Mouse (Mus musculus) CD4-positive, CD25-positive, alpha-beta regulatory T cell, adult 9 weeks (primary cell): Measurements from ENCODE around the gene Isca1. TPM values are rescaled to one million over a fixed set of nuclear protein-coding genes. Genes with fewer than 3 reads are reported as not detected.

Experiments used
- polyA plus RNA-seq: library from polyadenylated mRNA; unstranded; fragments of 100-300 nt; shearing (Covaris generic); gene quantifications from one replicate; pipeline ENCODE4 v1.2.1, GENCODE M21; 2017

The Isca1 gene
- 73.8 TPM for polyA plus RNA-seq

DNA sequence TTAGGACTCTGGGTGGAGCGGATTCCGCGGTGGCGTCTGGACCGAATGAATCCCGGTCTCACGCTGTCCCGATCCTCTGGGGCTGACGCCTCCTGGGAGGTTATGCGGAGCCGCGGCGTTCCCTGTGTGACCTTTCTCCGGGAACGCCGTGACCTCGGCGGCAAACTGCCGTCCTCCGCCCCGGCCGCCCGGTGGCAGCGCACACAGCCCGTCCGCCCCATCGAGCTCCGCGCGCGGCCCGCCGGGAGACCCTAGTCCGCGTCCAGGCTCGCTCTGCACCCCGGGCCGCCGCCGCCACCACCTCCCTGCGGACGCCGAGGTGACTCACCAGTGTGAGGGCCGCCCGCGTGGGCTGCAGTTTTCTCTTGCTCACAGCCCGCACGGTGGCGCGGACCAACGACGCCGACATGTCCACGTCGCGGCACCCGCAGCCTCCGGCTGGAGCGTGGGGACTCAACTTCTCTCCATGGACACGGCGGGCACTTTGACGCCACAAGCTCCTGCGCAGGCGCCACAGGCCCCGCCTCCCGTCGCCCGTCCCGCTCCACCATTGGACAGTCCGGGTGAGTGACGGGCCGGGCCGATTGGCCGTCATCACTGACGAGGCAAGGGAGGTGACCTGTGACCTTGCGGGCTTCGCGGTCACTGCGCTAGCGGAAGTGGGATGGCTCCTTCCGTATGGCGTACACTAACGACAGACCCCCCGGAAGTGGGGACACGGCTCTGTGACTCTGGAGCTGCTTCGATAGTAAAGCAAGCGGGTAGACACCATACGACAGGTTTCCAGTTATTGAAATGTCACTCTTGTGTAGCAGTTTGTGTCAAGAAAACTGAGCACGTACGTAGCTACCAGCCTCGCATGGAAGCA is at the start of gene Isca1:
TSS of gene Isca1 (minus strand) at position 515 of the 868 bp plus-strand sequence.

DNA sequence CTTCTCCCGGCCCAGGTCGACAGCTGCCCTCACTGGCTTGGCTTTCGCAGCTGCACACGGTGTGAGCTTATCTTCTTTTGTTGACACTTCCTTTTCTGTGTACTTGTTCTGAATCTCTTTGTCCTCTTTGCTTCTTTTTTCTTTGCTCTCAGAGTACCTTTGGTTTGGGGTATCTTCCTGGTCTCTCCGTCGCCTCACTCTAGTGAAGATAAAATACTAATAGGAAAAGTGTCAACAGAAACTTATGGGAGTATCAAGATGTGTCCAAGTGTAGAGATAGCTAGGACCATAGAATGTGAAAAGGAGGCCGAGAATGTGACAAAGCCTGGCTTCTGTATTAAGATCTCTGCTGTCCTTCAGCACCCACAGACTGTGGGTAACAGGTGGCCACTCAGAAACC is 12.5 kb upstream of the Isca1 start, which contains the start of gene Gm49354:
TSS of gene Gm49354 (minus strand) at position 101 of the 400 bp plus-strand sequence.

GRCm38 (mm10) chr13:59746711-59747110 is 22.9 kb downstream of the Isca1 start, which contains the start of gene 1700014D04Rik:
Gene 1700014D04Rik, minus strand, starts transcription at chr13:59746752.

DNA sequence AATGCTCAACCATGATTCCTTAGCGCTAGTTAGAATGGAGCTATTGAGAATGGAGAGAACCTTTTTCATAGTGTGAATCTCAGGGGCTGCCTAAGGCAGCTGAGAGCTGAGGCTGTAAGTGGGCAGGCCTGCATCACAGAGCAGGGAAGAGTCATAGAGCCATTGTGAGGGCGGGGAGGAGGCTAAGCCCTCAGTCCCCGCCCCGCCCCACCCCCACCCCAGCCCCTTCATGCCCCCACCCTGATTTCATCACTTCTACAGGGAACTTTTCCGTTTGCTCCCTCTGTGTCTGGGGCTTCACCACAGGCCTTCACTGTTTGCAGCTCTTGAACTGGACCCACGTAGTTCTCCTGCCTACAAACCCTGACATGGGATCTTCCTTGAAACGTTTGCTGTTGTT is 38.0 kb downstream of the Isca1 start, which contains the start of gene Spata31d1d:
TSS of gene Spata31d1d (minus strand) at position 101 of the 400 bp plus-strand sequence.

GRCm38 (mm10) chr13:59711984-59712383 is 57.6 kb downstream of the Isca1 start, which contains the start of gene Spata31d1b:
Gene Spata31d1b, plus strand, starts transcription at chr13:59712284.

DNA sequence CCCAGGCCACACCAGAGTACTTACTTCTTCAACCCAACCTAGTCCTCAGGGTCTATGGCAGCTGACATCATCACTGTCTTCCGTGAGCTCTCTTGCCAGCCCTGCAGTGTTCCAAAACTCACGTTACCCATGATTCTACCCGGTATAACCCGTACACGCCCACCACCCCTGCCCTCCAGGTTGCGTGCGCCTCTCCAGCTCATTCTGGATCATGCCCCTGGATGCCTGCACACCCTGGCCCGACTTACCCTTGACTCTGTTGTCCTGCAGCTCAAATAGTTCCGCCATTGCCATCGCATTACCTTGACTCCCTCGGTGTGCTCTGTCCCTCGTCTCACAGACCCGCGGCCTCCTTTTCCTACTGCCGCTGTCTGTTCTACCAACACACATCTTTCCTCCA is 59.4 kb downstream of the Isca1 start, which contains the start of gene Spata31d1a:
TSS of gene Spata31d1a (minus strand) at position 101 of the 400 bp plus-strand sequence.

Other genes with a start within 250 kb of the Isca1 start
- gene Agtpbp1, start 184.6 kb downstream of the Isca1 start, polyA plus RNA-seq: 21.1 TPM
- 76.9 TPM for gene Naa35, start 184.6 kb downstream of the Isca1 start, polyA plus RNA-seq
- gene Golm1, start 94.0 kb downstream of the Isca1 start, polyA plus RNA-seq: 42.1 TPM
- not detected for gene 4921517D22Rik, start 75.7 kb downstream of the Isca1 start, polyA plus RNA-seq
- gene Spata31d1a, start 59.5 kb downstream of the Isca1 start, polyA plus RNA-seq: 0.36 TPM
- not detected for gene Spata31d1b, start 57.5 kb downstream of the Isca1 start, polyA plus RNA-seq
- not detected for gene Spata31d1d, start 38.1 kb downstream of the Isca1 start, polyA plus RNA-seq
- gene 1700014D04Rik, start 23.1 kb downstream of the Isca1 start, polyA plus RNA-seq: not detected
- not detected for gene Gm49354, start 12.4 kb upstream of the Isca1 start, polyA plus RNA-seq
- 138 TPM for gene Tut7, start 53.3 kb upstream of the Isca1 start, polyA plus RNA-seq